Mouse (Mus musculus) testis, postnatal 10 days (tissue): Measurements from ENCODE around the gene Vmn1r34.
"Not testable (repeated sequence)": the region's sequence is repeated elsewhere in the genome, so short reads cannot be mapped to it uniquely, and the experiment has no call there.

Experiments
- DNase-seq: peaks from one replicate; pipeline ENCODE4 v3.0.0; 2021; ENCODE audit warnings: low spot score

Vmn1r34 gene

DNA sequence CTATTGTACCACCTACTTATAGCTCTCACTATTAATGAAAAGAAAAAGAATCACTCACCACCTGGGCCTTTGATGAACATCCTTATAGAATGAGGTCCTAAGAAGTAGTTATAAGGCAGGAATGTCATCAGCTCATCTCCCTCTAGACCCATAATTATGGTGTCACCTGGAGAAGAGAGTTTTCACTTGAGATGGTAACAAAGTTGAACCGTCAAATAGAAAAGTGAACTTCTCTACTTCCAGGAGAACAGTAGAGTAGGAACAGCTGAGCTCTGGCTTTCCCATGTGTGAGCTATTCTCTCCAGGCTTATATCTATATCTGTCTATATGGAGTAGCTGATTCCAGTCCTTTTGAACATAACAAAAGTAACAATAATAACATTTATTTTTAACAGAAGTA, at the start of gene Vmn1r34:
Gene Vmn1r34, minus strand, starts transcription at position 101 of the 400 bp plus-strand sequence.
- no peak for DNase-seq

DNA sequence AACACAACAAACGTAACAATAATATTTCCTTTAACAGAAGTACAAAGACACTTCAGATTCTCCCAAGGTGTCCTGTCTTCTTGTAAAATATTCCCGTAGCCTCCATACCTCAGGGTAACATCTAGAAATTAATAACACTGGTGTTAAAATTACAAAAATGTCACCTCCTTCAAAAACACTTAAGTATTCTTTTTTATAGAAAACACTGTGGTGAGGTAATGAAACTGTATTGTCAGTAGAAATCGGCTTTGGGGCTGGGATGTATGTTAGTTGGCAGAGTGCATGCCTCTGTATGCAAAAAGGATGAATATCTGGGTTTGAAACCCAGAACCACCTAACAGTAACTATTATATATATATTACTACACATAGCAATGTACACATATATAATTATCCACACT, 42.1 kb upstream of the Vmn1r34 start, which contains the start of gene Vmn1r35:
Gene Vmn1r35, minus strand, starts transcription at position 101 of the 400 bp plus-strand sequence.
- no peak for DNase-seq

DNA sequence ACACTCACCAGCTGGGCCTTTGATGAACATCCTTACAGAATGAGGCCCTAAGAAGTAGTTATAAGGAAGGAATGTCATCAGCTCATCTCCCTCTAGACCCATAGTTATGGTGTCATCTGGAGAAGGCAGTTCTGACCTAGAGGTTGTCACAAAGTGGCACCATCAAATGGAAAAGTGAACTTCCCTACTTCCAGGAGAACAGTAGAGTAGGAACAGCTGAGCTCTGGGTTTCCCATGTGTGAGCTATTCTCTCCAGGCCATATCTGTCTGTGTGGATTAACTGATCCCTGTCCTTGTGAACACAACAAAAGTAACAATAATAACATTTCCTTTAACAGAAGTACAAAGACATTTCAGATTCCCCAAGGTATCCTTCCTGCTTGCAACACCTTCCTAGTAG, 25.5 kb downstream of the Vmn1r34 start, which contains the start of gene Vmn1r33:
Gene Vmn1r33, minus strand, starts transcription at position 101 of the 400 bp plus-strand sequence.
- DNase-seq, result not testable (repeated sequence)

DNA sequence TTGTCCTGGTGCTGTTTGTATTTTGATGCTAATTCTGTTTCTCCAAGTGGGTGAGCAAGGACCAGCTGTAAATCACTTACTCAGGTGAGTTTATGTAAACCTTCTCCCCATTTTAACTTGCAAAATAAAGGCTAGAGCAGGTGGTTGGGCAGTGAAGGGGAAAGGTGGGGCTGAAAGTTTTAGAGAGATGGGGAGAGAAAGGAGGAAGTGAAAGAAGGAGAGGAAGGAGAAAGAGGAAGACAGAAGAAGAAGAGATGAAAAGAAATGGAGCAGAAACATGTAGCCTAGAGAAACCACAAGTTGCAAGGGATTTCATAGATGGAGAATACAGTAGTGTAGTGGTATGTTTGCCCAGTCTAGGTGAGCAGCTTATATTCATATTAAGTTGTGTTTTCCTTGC, 47.9 kb downstream of the Vmn1r34 start:
- DNase-seq, result no peak
